8 mouse cellular contexts compared by ENCODE assay signal in the genomic region with DNA sequence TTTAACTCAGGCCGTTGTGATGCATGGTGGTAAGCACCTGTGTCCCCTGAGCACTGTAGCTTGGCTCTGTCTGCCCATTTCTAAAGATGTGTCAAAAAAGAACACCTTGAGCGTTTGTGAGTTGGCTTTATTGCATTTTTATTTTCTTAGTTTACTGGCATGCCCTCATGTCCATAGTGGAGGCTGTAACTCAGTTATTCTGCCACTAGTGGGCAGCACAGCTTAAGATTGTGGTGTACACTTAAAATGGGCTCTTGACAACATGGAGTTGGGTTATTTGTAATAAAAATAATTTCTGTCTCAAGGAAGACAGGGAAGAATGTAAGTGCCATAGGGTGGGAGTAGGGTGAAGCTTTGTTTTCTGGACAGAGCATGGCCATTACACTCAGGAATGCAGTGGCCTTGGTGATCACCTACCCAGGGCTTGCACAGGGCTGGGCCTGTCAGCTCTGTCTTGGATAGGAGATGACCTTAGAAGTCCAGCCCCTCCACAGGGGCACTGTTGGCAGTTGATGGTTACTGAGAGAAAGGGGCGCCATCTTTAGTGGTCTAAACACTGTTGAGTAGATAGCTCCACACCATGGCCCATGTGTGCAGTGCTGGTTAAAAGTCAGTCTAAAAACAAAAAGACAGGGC. TPM values are rescaled to one million over a fixed set of nuclear protein-coding genes. Genes with fewer than 3 reads are reported as not detected.
A peak's percentile ranks its signal among the peaks of the same experiment; 100 is the strongest.
DNase-seq lines count a peak whose midpoint lies in the region; ATAC-seq lines count a peak whose summit lies in the region.

No protein-coding gene starts in this region.

- DNase-seq in gastrocnemius, adult 18-20 months (ENCODE audit: low spot score), result peak; percentile 18
- no peak for DNase-seq in gastrocnemius, postnatal 25 days
- peak; percentile 41 for DNase-seq in right cerebral cortex, adult 18-20 months
- no peak for DNase-seq in right cerebral cortex, postnatal 25 days
- peak; percentile 53 to 59 for DNase-seq in layer of hippocampus, postnatal 10 days (ENCODE audit: low spot score in 2 of 2)
- peak; percentile 66 for DNase-seq in retina, postnatal 1 day

- peak; percentile 40; the same call in 1 of the 2 replicates for ATAC-seq in cerebellum, adult (ENCODE audit: insufficient number of reproducible peaks, low FRiP score, low TSS enrichment)
- peak; percentile 69 for ATAC-seq in granulocyte monocyte progenitor cell, adult 5-6 weeks (replicated peaks; ENCODE audit: poor library complexity, severe bottlenecking)

RNA-seq across cellular contexts. Expression of a gene that starts 27.4 kb away (rescaled TPM):
- under 1 TPM; 0.31 to 0.66 TPM for total RNA-seq in gastrocnemius, adult 18-20 months (2021)
- under 1 TPM; 0.48 to 0.56 TPM for total RNA-seq in gastrocnemius, postnatal 25 days (2021)
- total RNA-seq in granulocyte monocyte progenitor cell, adult 5-6 weeks (2014; fragmentation: Nextera tagmentation), result not detected in 2 replicates
- not detected in 2 replicates for total RNA-seq in granulocyte monocyte progenitor cell, adult 5-6 weeks (2017)
- total RNA-seq in layer of hippocampus, postnatal 10 days (2021), result 10 to 100 TPM; 15.9 to 16.6 TPM

Comparison
In these comparisons a context has a peak if more than half of its experiments do, and no peak if none do; other contexts are left out.
1. DNase-seq: peak in gastrocnemius, adult 18-20 months (single experiment), right cerebral cortex, adult 18-20 months (single experiment), layer of hippocampus, postnatal 10 days (2 of 2) and retina, postnatal 1 day (single experiment); none in gastrocnemius, postnatal 25 days (single experiment) and right cerebral cortex, postnatal 25 days (single experiment).
2. RNA of a gene that starts 27.4 kb away (total RNA-seq): 15.9 to 16.6 TPM in layer of hippocampus, postnatal 10 days; 0.31 to 0.66 TPM in gastrocnemius, adult 18-20 months, 0.48 to 0.56 TPM in gastrocnemius, postnatal 25 days and not detected in granulocyte monocyte progenitor cell, adult 5-6 weeks; every median in the first group is over 10 times any median in the second.